Mouse (Mus musculus) midbrain, embryonic 12.5 days (tissue): ENCODE measurements around the gene Rps8. TPM values are rescaled to one million over a fixed set of nuclear protein-coding genes. Genes with fewer than 3 reads are reported as not detected.

Experiments used
- ATAC-seq: fragments of 200-750 bp; cut with Nextera tagmentation; 2 replicates; pipeline ENCODE4 v1.8.0; 2017; ENCODE audit warnings: low read depth, moderate TSS enrichment, moderate library complexity; ENCODE audit not compliant: low FRiP score
- H3K27ac ChIP-seq: fragments of 300-500 bp; sonication (generic); replicated peaks from 2 replicates; pipeline ENCODE4 v1.5.1; 2016; ENCODE audit warnings: mild to moderate bottlenecking
- H3K27me3 ChIP-seq: fragments of 300-500 bp; sonication (generic); 2 replicates; pipeline ENCODE4 v1.6.1; 2016; ENCODE audit warnings: mild to moderate bottlenecking
- H3K36me3 ChIP-seq: fragments of 300-500 bp; sonication (generic); 2 replicates; pipeline ENCODE4 v1.6.1; 2016
- H3K4me1 ChIP-seq: fragments of 300-500 bp; sonication (generic); 2 replicates; pipeline ENCODE4 v1.6.1; 2016
- H3K4me2 ChIP-seq: fragments of 300-500 bp; sonication (generic); replicated peaks from 2 replicates; pipeline ENCODE4 v1.6.1; 2016; ENCODE audit warnings: mild to moderate bottlenecking, moderate library complexity
- H3K4me3 ChIP-seq: fragments of 300-500 bp; sonication (generic); 2 replicates; pipeline ENCODE4 v1.5.1; 2016; ENCODE audit warnings: mild to moderate bottlenecking
- H3K9ac ChIP-seq: fragments of 300-500 bp; sonication (generic); replicated peaks from 2 replicates; pipeline ENCODE4 v1.6.1; 2016; ENCODE audit warnings: mild to moderate bottlenecking, moderate library complexity
- H3K9me3 ChIP-seq: fragments of 300-500 bp; sonication (generic); 2 replicates; pipeline ENCODE4 v1.6.1; 2016; ENCODE audit warnings: mild to moderate bottlenecking
- WGBS: fragments of 180-500 bp; shearing (Covaris S2); methylation state at CpG from one replicate; pipeline ENCODE4 v1.1.7; 2016; 5-methylcytosine and 5-hydroxymethylcytosine counted together
- polyA plus RNA-seq: library from polyadenylated mRNA; unstranded; fragments of >200 nt; fragmentation: Nextera tagmentation; extraction: Ambion mirVana; gene quantifications from 2 replicates; pipeline ENCODE4 v1.2.1, GENCODE M21; 2016

Gene Rps8
- polyA plus RNA-seq, 1 experiment from 2014 or later = 573 TPM

DNA sequence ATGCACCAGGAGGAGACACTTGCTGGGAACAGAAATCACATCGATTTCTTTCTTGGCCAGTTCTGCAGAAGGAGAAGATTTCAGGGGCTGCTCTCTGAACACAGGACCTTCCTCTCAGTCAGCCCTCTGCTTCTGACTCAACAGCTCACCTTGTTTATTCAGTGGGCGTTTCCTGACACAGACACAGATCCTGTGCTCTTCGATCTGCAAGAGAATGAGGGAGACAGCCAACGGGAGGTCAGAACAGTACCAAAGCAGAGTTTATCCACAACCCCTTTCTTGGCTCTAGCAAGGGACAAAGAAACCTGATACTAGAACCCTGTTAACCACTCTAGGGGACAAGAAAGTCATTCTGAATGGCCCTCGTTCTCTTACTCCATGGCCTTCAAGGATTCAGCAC lies 13.9 kb upstream of the Rps8 start:
- no peak for ATAC-seq
- Histone ChIP-seq H3K4me1 (no peaks in the 10 kb centered on the region), H3K27me3 (no peaks in the 10 kb centered on the region), H3K9ac (no peak overlapping the region), H3K36me3 (peaks cover 96% of the 10 kb centered on the region), H3K4me2 (no peak overlapping the region), H3K27ac (no peak overlapping the region), H3K4me3 (no peak overlapping the region), H3K9me3 (no peaks in the 10 kb centered on the region)
- 92% methylated on average over 5 of the region's 5 CpGs for WGBS

- peaks cover 69% of the 10 kb centered on the region for H3K36me3 ChIP-seq
- no peaks in the 10 kb centered on the region for H3K27me3 ChIP-seq
- no peak overlapping the region for H3K4me3 ChIP-seq
- no peaks in the 10 kb centered on the region for H3K9me3 ChIP-seq
- H3K4me2 ChIP-seq = no peak overlapping the region
- no peak overlapping the region for H3K9ac ChIP-seq
- no peak for ATAC-seq
- 74% methylated on average over 4 of the region's 4 CpGs for WGBS
- H3K27ac ChIP-seq = no peak overlapping the region
- H3K4me1 ChIP-seq = no peaks in the 10 kb centered on the region
Measured at GRCm38 (mm10) chr4:117161183-117161582, 5.1 kb upstream of the Rps8 start.

GRCm38 (mm10) chr4:117159666-117160065 lies 3.6 kb upstream of the Rps8 start:
- no peak overlapping the region for H3K27ac ChIP-seq
- no peak overlapping the region for H3K9ac ChIP-seq
- no peak overlapping the region for H3K4me3 ChIP-seq
- H3K4me2 ChIP-seq = no peak overlapping the region
- H3K9me3 ChIP-seq = no peaks in the 10 kb centered on the region
- H3K36me3 ChIP-seq = peaks cover 54% of the 10 kb centered on the region
- H3K4me1 ChIP-seq = peaks cover 5% of the 10 kb centered on the region; the same call in 1 of the 2 replicates
- WGBS = 87% methylated on average over 10 of the region's 10 CpGs
- ATAC-seq = no peak
- H3K27me3 ChIP-seq = no peaks in the 10 kb centered on the region

- WGBS = 32% methylated on average over 6 of the region's 6 CpGs
- H3K4me2 ChIP-seq = peak overlapping the region; percentile 86
- H3K4me1 ChIP-seq = peaks cover 21% of the 10 kb centered on the region
- H3K4me3 ChIP-seq = peak overlapping the region; percentile 98
- peaks cover 57% of the 10 kb centered on the region for H3K36me3 ChIP-seq
- ATAC-seq = no peak
- H3K9me3 ChIP-seq = no peaks in the 10 kb centered on the region
- peak overlapping the region; percentile 94; the same call in 1 of the 2 replicates for H3K27ac ChIP-seq
- H3K9ac ChIP-seq = no peak overlapping the region
- no peaks in the 10 kb centered on the region for H3K27me3 ChIP-seq
Measured at GRCm38 (mm10) chr4:117156372-117156771, 329 bp upstream of the Rps8 start.

DNA sequence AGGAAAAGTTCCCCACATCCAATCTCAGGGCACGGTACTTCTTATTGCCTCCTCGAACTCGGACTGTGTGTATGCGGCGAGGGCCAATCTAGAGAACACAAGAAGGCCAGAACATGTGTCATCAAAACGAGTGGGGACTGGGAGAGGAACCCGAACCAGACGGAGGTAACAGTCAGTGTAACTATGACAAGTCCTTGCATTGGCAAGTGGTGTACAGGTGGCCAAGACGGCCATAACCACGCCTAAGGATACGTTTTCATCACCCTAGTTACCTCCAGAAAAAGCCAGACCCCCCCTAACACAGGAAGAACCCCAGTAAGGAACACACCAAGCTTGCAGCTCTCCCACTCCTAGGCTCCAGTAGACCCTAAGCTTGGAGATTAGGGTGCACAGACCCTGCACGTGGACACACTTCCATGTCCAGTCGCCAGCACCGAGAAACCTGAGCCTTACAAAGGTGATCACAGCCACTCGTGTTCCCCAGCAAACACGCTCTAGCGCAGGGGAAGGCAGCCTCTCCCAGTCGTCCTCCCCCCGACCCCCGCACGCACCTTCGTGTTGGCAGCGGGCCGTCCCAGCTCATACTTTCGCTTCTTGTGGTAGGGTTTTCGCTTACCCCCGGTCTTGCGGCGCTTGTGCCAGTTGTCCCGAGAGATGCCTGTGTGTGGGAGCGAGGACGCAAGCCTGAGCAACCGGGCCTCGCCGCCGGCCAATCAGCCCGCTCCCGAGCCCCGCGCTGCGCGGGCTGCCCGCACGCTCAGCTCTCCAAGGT lies 837 bp downstream of the Rps8 start:
- Histone ChIP-seq H3K27me3 (no peaks in the 10 kb centered on the region), H3K27ac (peak overlapping the region; percentile 94), H3K9ac (peak overlapping the region; percentile 88), H3K36me3 (peaks cover 58% of the 10 kb centered on the region), H3K4me1 (peaks cover 21% of the 10 kb centered on the region), H3K9me3 (no peaks in the 10 kb centered on the region), H3K4me2 (peak overlapping the region; percentile 86), H3K4me3 (peak overlapping the region; percentile 98)
- WGBS = 3% methylated on average over 44 of the region's 44 CpGs
- no peak for ATAC-seq

DNA sequence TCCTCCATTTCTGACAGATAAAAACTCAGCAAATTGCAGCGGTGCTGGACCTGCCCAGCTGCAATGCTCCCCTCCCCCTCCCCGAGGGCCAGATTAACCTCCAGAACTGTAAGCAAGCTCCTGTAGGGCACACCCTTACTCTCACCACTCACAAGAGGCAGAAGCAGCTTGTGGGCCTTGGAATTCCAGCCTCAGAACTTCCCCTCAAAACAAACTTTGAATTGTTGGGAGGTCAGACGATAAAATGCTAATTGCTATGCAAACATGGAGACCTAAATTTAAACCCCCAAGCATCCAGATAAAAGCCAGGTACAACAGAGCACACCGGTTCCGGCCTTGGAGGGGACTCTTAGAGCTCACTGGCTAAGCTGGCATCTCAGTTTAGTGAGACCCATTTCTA lies 3.3 kb downstream of the Rps8 start:
- Histone ChIP-seq H3K4me1 (peaks cover 21% of the 10 kb centered on the region), H3K9ac (no peak overlapping the region), H3K27me3 (no peaks in the 10 kb centered on the region), H3K27ac (no peak overlapping the region), H3K4me3 (no peak overlapping the region), H3K4me2 (no peak overlapping the region), H3K9me3 (no peaks in the 10 kb centered on the region), H3K36me3 (peaks cover 55% of the 10 kb centered on the region)
- no peak for ATAC-seq
- 92% methylated on average over 5 of the region's 5 CpGs for WGBS

DNA sequence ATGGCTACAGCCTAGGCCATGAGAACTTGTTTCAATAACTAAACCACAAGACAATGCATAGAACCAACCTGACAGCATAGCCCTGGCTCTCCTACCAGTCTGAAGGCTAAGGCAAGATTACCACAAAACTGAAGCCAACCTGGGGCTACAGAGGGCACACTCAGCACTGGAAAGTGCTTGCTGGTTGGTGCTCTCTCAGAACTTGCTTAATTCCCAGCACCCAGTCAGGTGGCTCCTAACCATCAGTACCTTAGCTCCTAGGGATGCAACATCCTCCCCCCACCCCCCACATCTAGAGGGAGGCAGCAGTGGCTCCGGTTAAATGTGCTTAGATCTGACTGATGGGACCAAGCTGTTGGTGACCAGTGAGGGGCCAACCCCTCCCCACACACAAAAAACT lies 4.6 kb downstream of the Rps8 start:
- no peak overlapping the region for H3K4me3 ChIP-seq

DNA sequence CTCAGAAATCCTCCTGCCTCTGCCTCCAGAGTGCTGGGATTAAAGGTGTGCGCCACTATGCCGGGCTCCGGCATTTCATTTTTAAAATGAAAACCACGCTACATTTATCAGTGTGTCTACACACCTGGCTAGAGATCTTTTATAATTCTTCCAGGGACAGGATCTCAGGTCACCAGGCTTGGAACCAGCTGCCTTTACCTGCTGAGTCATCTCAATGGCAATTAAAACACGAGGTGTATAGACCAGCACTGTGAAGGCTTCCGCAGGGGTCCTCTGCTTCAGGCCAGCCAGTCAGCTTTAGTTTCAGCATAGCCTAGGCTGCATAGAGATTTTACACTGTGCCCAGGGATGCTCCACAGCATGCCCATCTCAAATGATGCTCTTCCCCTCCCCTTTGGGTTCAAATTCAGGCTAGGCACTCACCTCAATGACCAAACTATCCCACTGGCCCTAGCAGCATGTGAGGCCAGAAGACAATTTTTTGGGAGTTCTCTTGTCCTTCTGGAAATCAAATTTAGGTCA lies 5.8 kb downstream of the Rps8 start:
- Histone ChIP-seq H3K9ac (no peak overlapping the region), H3K4me3 (no peak overlapping the region), H3K27me3 (no peaks in the 10 kb centered on the region), H3K4me2 (no peak overlapping the region), H3K4me1 (peaks cover 21% of the 10 kb centered on the region), H3K36me3 (peaks cover 55% of the 10 kb centered on the region), H3K9me3 (no peaks in the 10 kb centered on the region), H3K27ac (no peak overlapping the region)
- WGBS = 89% methylated on average over 6 of the region's 6 CpGs
- no peak for ATAC-seq

More for the DNA sequence above, 4.6 kb downstream of the Rps8 start:
- Histone ChIP-seq H3K27me3 (no peaks in the 10 kb centered on the region), H3K9me3 (no peaks in the 10 kb centered on the region), H3K4me2 (no peak overlapping the region), H3K4me1 (peaks cover 21% of the 10 kb centered on the region), H3K27ac (no peak overlapping the region), H3K36me3 (peaks cover 55% of the 10 kb centered on the region), H3K9ac (no peak overlapping the region)
- ATAC-seq = no peak
- 80% methylated on average over 1 of the region's 1 CpGs for WGBS

DNA sequence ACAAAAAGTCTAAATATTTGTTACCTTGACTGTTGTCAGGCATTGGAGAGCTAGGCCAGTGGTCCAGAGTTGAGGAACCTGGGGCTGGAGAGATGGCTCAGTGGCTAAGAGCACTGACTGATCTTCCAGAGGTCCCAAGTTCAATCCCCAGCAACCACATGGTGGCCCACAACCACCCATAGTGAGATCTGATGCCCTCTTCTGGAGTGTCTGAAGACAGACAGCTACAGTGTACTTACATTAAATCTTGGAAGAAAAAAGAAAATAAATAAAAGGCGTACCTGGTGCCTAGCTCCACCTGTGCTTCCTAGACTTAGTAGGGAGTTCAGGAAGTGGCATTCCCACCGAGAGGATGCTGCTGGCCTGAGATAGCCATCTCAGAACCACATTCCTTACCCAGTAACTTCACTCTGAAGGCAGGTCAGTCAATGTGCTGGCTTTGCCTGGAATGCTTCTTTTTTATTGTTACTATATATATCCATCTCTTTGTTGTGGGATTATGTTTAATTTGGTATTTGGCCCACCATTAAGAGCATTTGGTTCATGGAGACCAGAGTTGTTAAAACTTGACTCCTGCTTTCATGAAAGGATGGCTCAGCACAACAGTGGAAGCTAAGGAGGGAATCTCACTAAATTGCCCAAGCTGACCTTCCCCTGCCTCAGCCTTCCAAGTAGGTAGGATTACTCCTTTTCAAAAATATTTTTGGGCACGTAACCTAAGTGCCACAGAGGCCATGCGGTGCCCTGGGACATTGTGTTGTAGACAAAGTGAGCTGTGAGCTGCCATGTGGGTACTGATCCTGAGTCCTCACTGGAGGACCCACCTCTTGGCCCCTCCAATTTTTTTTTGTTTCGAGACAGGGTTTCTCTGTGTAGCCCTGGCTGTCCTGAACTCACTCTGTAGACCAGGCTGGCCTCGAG lies 6.5 kb downstream of the Rps8 start:
- Histone ChIP-seq H3K9me3 (no peaks in the 10 kb centered on the region), H3K27ac (no peak overlapping the region), H3K9ac (no peak overlapping the region), H3K36me3 (peaks cover 54% of the 10 kb centered on the region), H3K4me2 (no peak overlapping the region), H3K27me3 (no peaks in the 10 kb centered on the region), H3K4me3 (no peak overlapping the region), H3K4me1 (peaks cover 14% of the 10 kb centered on the region)
- 75% methylated on average over 6 of the region's 6 CpGs for WGBS
- no peak for ATAC-seq

DNA sequence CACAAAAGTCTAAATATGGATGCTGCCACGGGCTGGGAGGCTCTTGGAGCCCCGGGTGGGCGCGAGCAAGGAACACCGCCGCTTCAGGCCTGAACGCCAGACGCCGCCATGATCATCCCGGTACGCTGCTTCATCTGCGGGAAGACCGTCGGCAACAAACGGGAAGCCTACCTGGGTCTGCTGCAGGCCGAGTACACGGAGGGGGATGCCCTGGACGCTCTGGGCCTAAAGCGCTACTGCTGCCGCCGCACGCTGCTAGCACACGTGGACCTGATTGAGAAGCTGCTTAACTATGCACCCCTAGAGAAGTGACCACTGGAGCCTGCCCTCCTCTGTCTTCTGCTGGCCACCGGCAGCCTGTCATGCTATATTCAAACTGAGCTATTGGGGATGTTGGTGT lies 7.2 kb downstream of the Rps8 start:
- no peak overlapping the region for H3K4me2 ChIP-seq
- ATAC-seq = no peak
- H3K27me3 ChIP-seq = no peaks in the 10 kb centered on the region
- 0 out of 2 replicates have a peak overlapping the region, but pooled peaks have one; percentile 7 for H3K27ac ChIP-seq
- 75% methylated on average over 24 of the region's 24 CpGs for WGBS
- no peak overlapping the region for H3K9ac ChIP-seq
- no peak overlapping the region for H3K4me3 ChIP-seq
- H3K9me3 ChIP-seq = no peaks in the 10 kb centered on the region
- H3K4me1 ChIP-seq = peaks cover 7% of the 10 kb centered on the region; the same call in 1 of the 2 replicates
- peaks cover 47% of the 10 kb centered on the region for H3K36me3 ChIP-seq

DNA sequence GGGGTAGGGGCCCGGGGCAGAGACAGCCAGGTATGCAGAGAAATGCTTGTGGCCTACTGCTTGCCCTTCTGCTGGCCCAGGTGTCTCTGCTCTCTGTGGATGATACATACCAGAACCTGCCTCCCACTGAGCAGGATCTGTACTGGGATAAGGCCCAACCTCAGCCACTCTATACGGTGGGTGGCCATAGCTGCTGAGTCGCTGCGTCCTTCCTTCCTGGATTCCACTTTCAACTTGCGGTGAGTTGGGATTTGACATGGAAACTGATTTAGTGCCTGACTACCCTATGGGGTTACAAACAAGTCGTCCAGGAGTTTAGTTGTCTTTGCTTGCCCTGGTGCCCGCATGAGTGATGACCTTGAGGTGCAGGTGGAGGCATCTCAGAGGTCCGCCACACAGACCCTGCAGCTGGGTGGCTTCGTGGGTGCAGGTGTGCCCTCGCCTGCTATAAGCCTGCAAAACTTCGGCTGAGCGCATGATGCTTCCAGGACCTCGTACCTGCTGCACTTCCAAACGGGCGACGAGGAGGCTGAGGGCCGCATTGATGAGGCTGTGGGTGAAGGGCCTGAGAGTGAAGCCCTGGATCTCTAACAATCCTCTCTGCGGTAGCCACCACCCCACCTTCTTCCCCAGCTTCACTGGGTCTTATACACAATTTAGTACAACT lies 7.9 kb downstream of the Rps8 start:
- WGBS = 88% methylated on average over 18 of the region's 18 CpGs
- H3K27ac ChIP-seq = 0 out of 2 replicates have a peak overlapping the region, but pooled peaks have one; percentile 7

More for the DNA sequence above, 7.9 kb downstream of the Rps8 start:
- Histone ChIP-seq H3K4me1 (peaks cover under 1% of the 10 kb centered on the region; the same call in 1 of the 2 replicates), H3K4me2 (no peak overlapping the region), H3K9me3 (no peaks in the 10 kb centered on the region), H3K9ac (no peak overlapping the region), H3K4me3 (no peak overlapping the region), H3K27me3 (0 out of 2 replicates have a peak, but pooled peaks cover 1% of the 10 kb centered on the region), H3K36me3 (peaks cover 41% of the 10 kb centered on the region)
- ATAC-seq = no peak
